Mouse (Mus musculus) spleen, postnatal 4 days (tissue): ENCODE measurements at regions not wholly inside any gene's neighbourhood (a gene's known extent, or its start where the extent isn't known, plus 50 kb on each side); places are given as distances from the start of the nearest gene placed in this dataset.
A peak's percentile ranks its signal among the peaks of the same experiment; 100 is the strongest.

Experiments
- DNase-seq, 2 experiments: peaks; one replicate each; pipeline ENCODE4 v3.0.0; 2022; ENCODE audit warnings: low spot score in 2 of 2

- no peak for DNase-seq
Observed at GRCm38 (mm10) chr12:12625788-12626187, 315.9 kb downstream of the Mycn start.

- DNase-seq: peak; percentile 45 to 75
Observed at GRCm38 (mm10) chr12:12622712-12623292, 318.9 kb downstream of the Mycn start.

- DNase-seq: no peak
Observed at GRCm38 (mm10) chr12:12621506-12621905, 320.2 kb downstream of the Mycn start.

GRCm38 (mm10) chr12:12620316-12620715 is 321.4 kb downstream of the Mycn start:
- no peak for DNase-seq

- DNase-seq: no peak
Observed at GRCm38 (mm10) chr12:12619431-12619830, 322.3 kb downstream of the Mycn start.

GRCm38 (mm10) chr12:12612520-12612919 is 329.2 kb downstream of the Mycn start:
- DNase-seq: no peak

GRCm38 (mm10) chr12:12610861-12611260 is 330.9 kb downstream of the Mycn start:
- no peak for DNase-seq

GRCm38 (mm10) chr12:12607995-12608394 is 333.7 kb downstream of the Mycn start:
- no peak for DNase-seq

GRCm38 (mm10) chr12:12606911-12607310 is 334.8 kb downstream of the Mycn start:
- DNase-seq: no peak

- no peak for DNase-seq
Observed at GRCm38 (mm10) chr12:12605495-12605894, 336.2 kb downstream of the Mycn start.

- DNase-seq: no peak
Observed at GRCm38 (mm10) chr12:12601362-12601761, 339.4 kb downstream of the Fam49a start.

- no peak for DNase-seq
Observed at GRCm38 (mm10) chr12:12595399-12595798, 333.5 kb downstream of the Fam49a start.

- DNase-seq: no peak
Observed at GRCm38 (mm10) chr12:12594567-12594966, 332.6 kb downstream of the Fam49a start.

GRCm38 (mm10) chr12:12593343-12593742 is 331.4 kb downstream of the Fam49a start:
- no peak for DNase-seq

- no peak for DNase-seq
Observed at GRCm38 (mm10) chr12:12590753-12591291, 328.9 kb downstream of the Fam49a start.

GRCm38 (mm10) chr12:12588771-12589370 is 326.9 kb downstream of the Fam49a start:
- no peak for DNase-seq

- no peak for DNase-seq
Observed at GRCm38 (mm10) chr12:12586436-12586835, 324.5 kb downstream of the Fam49a start.

GRCm38 (mm10) chr12:12581271-12582186 is 319.6 kb downstream of the Fam49a start:
- DNase-seq: peak in 1 of 2 experiments; percentile 61

GRCm38 (mm10) chr12:12580763-12581178 is 318.8 kb downstream of the Fam49a start:
- DNase-seq: peak; percentile 71 to 76

- no peak for DNase-seq
Observed at GRCm38 (mm10) chr12:12578278-12578677, 316.3 kb downstream of the Fam49a start.

- DNase-seq: peak in 1 of 2 experiments; percentile 45
Observed at GRCm38 (mm10) chr12:12570563-12571251, 308.8 kb downstream of the Fam49a start.

- DNase-seq: no peak
Observed at GRCm38 (mm10) chr12:12567734-12568104, 305.8 kb downstream of the Fam49a start.
